Mouse (Mus musculus) embryo, embryonic 11.5 days (tissue): Measurements from ENCODE around the gene Ddx18.

Experiments
- DNase-seq: peaks from one replicate; pipeline ENCODE4 v3.0.0-alpha.2; 2012; ENCODE audit warnings: low read depth, low spot score

Gene Ddx18

DNA sequence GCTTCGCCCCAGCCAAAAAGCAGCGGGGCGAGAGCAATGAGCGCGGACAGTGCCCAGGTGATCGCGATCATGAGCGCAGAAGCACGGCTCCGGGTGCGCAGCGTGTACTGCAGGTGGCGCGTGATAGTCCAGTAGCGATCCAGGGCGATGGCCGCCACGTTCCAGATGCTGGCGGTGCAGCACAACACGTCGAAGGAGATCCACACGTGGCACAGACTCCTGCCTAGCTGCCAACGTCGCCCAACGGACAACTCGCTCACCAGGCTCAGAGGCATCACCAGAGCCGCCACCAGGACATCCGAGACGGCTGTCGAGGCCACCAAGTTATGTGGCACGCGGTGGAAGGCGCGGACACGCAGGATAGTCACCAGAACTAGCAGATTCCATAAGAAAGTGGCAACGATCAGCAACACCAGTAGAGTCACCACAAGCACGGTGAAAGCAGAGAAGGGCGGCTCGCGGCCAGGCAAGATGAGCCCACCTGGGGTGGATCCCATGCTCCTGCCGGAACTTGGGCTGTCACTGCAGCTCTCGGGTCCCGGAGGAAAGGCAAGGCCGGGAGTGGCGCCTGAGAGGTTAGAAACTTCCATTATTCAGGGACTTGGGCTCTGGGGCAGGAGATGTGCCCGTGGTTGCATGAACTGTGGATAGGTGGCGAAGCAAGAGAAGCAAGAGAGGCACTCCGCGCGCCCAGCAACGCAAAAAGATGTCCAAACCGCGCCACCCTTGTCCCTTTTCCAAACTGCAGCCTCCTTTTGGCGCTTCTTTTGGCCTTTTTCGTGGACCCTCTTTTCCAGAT is 40.0 kb downstream of the Ddx18 start:
- no peak for DNase-seq

DNA sequence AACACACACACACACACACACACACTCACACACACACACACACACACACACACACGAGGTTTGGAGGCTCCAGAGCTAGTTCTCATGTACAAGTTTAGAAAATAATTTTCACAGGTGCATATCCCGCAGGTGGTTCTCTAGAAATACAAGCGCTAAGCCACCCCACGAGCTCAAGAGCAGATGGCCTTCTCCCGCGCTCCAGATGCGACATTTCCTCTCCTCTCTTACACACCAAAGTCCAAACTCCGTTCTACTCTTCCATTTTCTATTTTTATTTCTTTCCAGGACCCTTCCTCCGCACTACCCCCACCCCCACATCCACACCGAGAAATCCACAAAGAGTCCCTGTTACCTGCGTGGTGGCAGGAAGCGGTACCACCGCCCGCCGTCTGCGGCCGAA is 40.7 kb downstream of the Ddx18 start:
- no peak for DNase-seq

DNA sequence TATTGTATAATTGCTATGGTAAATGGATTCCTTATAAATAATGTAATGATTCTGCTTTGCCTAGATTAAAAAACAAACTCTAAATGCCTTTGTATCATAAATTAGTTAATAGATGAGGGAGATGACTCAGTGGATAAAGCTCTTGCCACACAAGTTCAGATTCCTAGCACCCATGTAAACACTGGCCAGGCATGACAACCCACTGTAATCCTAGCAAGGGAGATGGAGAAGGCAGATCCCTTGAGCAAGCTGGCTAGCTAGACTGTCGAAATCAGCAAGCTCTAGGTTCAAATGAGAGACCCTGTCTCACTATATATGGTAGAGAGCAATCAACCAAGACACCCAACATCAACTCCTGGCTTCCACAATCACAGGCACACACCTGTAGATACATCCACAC is 49.2 kb downstream of the Ddx18 start:
- DNase-seq: no peak

DNA sequence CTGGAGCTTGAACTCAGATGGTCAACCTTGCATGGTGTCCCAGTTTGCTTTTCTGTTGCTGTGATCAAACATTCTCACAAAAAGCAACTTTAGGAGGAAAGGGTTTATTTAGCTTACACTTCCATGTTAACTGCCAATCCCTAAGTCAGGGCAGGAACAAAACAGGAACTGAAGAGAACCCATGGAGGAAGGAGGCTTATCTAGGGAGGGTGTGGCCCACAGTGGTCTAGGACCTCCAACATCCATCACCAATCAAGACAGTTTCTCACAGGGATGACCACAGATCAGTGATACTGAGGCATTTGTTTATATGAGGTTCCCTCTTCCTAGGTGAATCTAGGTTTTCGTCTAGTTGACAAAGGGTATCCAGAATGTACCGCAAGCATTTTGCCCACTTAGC is 55.8 kb downstream of the Ddx18 start:
- no peak for DNase-seq

DNA sequence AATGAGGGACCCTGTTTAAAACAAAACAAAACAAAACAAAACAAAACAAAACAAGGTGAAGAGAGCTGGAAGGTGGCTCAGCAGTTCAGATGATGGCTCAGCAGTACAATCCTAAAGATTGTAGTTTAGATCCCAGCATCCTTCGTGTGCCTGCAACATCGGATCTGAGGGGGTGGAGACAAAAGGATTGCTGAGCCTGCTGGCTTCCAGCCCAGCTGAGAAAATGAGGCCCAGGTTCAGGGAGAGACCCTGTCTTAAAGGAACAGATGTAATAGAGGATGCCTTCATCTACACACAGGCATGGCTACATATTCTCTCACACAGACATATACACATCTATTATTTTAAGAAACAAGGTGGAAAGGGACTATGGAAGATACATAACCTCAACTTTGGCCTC is 56.6 kb downstream of the Ddx18 start:
- DNase-seq: no peak

DNA sequence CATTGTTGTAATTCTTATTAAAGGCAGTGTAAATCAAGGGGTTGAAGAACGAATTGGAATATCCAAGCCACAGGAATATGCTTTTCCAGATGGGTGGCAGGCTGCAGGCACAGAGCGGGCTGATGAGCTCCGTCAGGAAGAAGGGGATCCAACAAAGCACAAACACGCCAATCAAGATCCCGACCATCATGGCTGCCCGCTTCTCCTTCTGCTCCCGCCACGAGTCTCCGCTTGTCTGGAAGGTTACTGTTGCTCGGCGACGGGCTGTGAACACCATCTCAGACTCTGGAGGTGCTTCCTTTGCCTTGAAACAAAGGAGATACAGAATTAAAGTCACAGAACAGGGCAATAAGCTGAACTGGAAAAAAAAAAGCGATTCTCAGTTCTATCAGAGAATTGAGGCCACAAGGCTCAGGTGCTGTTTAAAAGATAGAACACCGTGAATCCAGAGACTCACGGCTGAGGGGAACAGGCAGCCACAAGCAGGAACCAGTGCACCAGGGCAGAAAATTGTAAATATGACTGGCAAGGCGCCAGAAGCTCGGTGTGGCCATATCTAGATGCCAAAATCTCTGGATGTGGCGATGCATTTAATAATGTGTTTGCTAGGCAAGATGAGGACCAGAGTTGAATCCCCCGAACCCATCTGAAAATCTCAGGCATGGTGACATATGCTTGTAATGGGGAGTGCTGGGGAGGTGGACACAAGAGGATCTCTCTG is 57.2 kb downstream of the Ddx18 start:
- DNase-seq: no peak

DNA sequence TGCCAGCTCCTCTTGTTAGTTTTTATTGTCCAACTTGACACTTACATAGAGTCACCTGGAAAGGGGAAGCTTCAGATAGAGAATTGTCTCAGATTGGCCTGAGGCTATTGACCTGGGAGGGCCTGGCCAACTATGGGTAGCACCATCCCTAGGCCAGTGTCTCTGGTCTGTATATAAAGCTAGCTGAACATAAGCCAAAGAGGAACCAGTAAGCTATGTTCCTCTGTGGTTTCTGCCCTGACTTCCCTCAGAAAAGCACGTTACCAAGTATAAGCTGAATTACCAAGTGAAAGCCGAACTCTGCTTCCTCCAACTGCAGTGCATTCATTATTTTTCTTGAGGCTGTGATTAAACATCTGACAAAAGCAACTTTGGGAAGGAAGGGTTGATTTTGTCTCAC is 59.1 kb downstream of the Ddx18 start:
- no peak for DNase-seq
